ENCODE assay signal across 18 mouse cellular contexts in genomic region chr4:133884888-133885287, GRCm38 (mm10). TPM values are rescaled to one million over a fixed set of nuclear protein-coding genes. Genes with fewer than 3 reads are reported as not detected.
DNase-seq lines count a peak whose midpoint lies in the region; ATAC-seq and TF ChIP-seq lines count a peak whose summit lies in the region.
"Had no signal": no experiment of that assay in that cellular context is flagged by ENCODE, and none has a peak within 500 bp of the region (broad histone marks: within the 10 kb centered on the region; RNA-seq: fewer than 3 reads in every experiment).

No protein-coding gene starts in this region.

- peak overlapping the region; percentile 22; the same call in 1 of the 2 replicates for H3K9ac ChIP-seq in intestine, postnatal 0 days (ENCODE audit: low read depth, low read length)

- H3K4me3 ChIP-seq in intestine, postnatal 0 days (ENCODE audit: low read depth, low read length) = peak overlapping the region; percentile 88
- no peak overlapping the region for H3K4me3 ChIP-seq in thymus, adult 2 months (ENCODE audit: control insufficient read depth, insufficient read depth, low read length)
- no peak overlapping the region for H3K4me3 ChIP-seq in left cerebral cortex, adult 2 months
- H3K4me3 ChIP-seq: myocyte had no signal

- TF ChIP-seq CTCF in intestine, postnatal 0 days (IDR thresholded peaks at IDR 0.05; ENCODE audit: low read depth) = no peak
- TF ChIP-seq CTCF in thymus, adult 2 months (IDR thresholded peaks at IDR 0.05; ENCODE audit: borderline replicate concordance, control insufficient read depth, extremely low read depth, insufficient read depth, low read length, poor library complexity) = no peak
- no peak for TF ChIP-seq CTCF in left cerebral cortex, adult 2 months (IDR thresholded peaks at IDR 0.05)

- TF ChIP-seq POLR2A in thymus, adult 2 months (IDR thresholded peaks at IDR 0.05; ENCODE audit: control insufficient read depth, extremely low read depth, insufficient read depth, low read length, poor library complexity) = no peak

- H3K4me2 ChIP-seq in intestine, postnatal 0 days (replicated peaks; ENCODE audit: low read depth) = peak overlapping the region; percentile 96

- no peak for ATAC-seq in intestine, postnatal 0 days
- ATAC-seq: inflammation-experienced regulatory T-cells, adult 6 months; Patski had no signal

- intact Hi-C loops in left cerebral cortex, adult 2 months (cut with DNase I) = no loop called here

- no peaks in the 10 kb centered on the region for H3K9me3 ChIP-seq in intestine, postnatal 0 days (ENCODE audit: control insufficient read depth)
- H3K9me3 ChIP-seq: forebrain, embryonic 10.5 days; limb, embryonic 15.5 days; midbrain, embryonic 10.5 days had no signal

- H3K27ac ChIP-seq in intestine, postnatal 0 days (ENCODE audit: low read depth, low read length) = peak overlapping the region; percentile 98; the same call in 1 of the 2 replicates
- no peak overlapping the region for H3K27ac ChIP-seq in thymus, adult 2 months (ENCODE audit: control insufficient read depth, insufficient read depth, low read length)
- H3K27ac ChIP-seq in left cerebral cortex, adult 2 months = no peak overlapping the region
- H3K27ac ChIP-seq: midbrain, embryonic 10.5 days had no signal

- H3K27me3 ChIP-seq in intestine, postnatal 0 days (replicated peaks; ENCODE audit: control insufficient read depth, insufficient read depth, low read length) = no peaks in the 10 kb centered on the region
- no peaks in the 10 kb centered on the region for H3K27me3 ChIP-seq in thymus, adult 2 months (ENCODE audit: control insufficient read depth, insufficient read depth, low read length)
- H3K27me3 ChIP-seq: limb, embryonic 15.5 days; Patski had no signal

- H3K36me3 ChIP-seq in intestine, postnatal 0 days (ENCODE audit: control insufficient read depth, insufficient read depth) = peaks cover 6% of the 10 kb centered on the region
- H3K36me3 ChIP-seq in thymus, adult 2 months (ENCODE audit: control insufficient read depth, insufficient read depth, low read length) = no peaks in the 10 kb centered on the region

- WGBS in intestine, postnatal 0 days = 80% methylated on average over 3 of the region's 3 CpGs
- WGBS in thymus, adult 2 months = 87% methylated on average over 3 of the region's 3 CpGs

- DNase-seq in adrenal gland, postnatal 10 days = peak; percentile 55
- DNase-seq in adrenal gland, postnatal 4 days (ENCODE audit: low spot score in 2 of 2) = no peak
- peak; percentile 62 for DNase-seq in adipocyte (ENCODE audit: low spot score)
- DNase-seq in cerebellum, adult 9-10 months = peak; percentile 99
- DNase-seq in thymus, adult 2 months = no peak
- no peak for DNase-seq in left cerebral cortex, adult 2 months (ENCODE audit: extremely low spot score in 1 of 2, low spot score in 2 of 2)
- no peak for DNase-seq in heart, adult 18-20 months
- DNase-seq: heart, postnatal 14 days; layer of hippocampus, postnatal 36 days; lung, postnatal 10 days; thymus, postnatal 14 days had no signal

- H3K4me1 ChIP-seq in intestine, postnatal 0 days (replicated peaks; ENCODE audit: control insufficient read depth, insufficient read depth, low read length) = peaks cover 17% of the 10 kb centered on the region; the same call in 1 of the 2 replicates
- peaks cover 36% of the 10 kb centered on the region for H3K4me1 ChIP-seq in thymus, adult 2 months (replicated peaks; ENCODE audit: control insufficient read depth, insufficient read depth, low read length)

RNA-seq across cellular contexts. Expression of gene Rps6ka1, which starts 2.7 kb away (rescaled TPM):
- total RNA-seq in adrenal gland, postnatal 10 days (2021) = 10 to 100 TPM; 19.6 to 19.9 TPM
- 10 to 100 TPM; 29.5 to 31.0 TPM for total RNA-seq in adrenal gland, postnatal 4 days (2021)
- 86.2 and 88.8 TPM in 2 replicates for polyA plus RNA-seq in intestine, postnatal 0 days (2015; fragmentation: Nextera tagmentation; extraction: Ambion mirVana)
- polyA plus RNA-seq in thymus, adult 2 months (2012; rRNA removed) = 79.3 and 84.0 TPM in 2 replicates
- total RNA-seq in left cerebral cortex, adult 2 months (2021) = 10 to 100 TPM; 11.8 to 12.6 TPM
- 1 to 10 TPM; 4.4 to 6.2 TPM for total RNA-seq in heart, adult 18-20 months (2021)

Comparison
In these comparisons a context has a peak if more than half of its experiments do, and no peak if none do; other contexts are left out.
1. DNase-seq: peak in adrenal gland, postnatal 10 days (single experiment), adipocyte (single experiment) and cerebellum, adult 9-10 months (single experiment); none in adrenal gland, postnatal 4 days (0 of 2), thymus, adult 2 months (single experiment), left cerebral cortex, adult 2 months (0 of 2) and heart, adult 18-20 months (0 of 2).